Mouse (Mus musculus) central nervous system, embryonic 11.5 days (tissue): ENCODE data around the gene Ndufs8. TPM values are rescaled to one million over a fixed set of nuclear protein-coding genes. Genes with fewer than 3 reads are reported as not detected.

Experiments used
- polyA plus RNA-seq: library from polyadenylated mRNA; depleted of rRNA; stranded (reverse); fragments of >200 nt; gene quantifications from 2 replicates; pipeline ENCODE4 v1.2.3, GENCODE M21; 2012; rRNA removed

The Ndufs8 gene
- 142 and 207 TPM in 2 replicates for polyA plus RNA-seq

GRCm38 (mm10) chr19:3912337-3913204 lies at the start of gene Ndufs8:
Gene Ndufs8 (minus strand): TSS chr19:3912774.

GRCm38 (mm10) chr19:3958470-3958869 lies 45.9 kb upstream of the Ndufs8 start, which contains the start of gene Aldh3b3:
Gene Aldh3b3 (plus strand): TSS chr19:3958645.

GRCm38 (mm10) chr19:3935032-3935895 lies 22.7 kb upstream of the Ndufs8 start, which contains the start of gene Unc93b1:
Gene Unc93b1 (plus strand): TSS chr19:3935186.

GRCm38 (mm10) chr19:3929211-3929941 lies 16.8 kb upstream of the Ndufs8 start, which contains the start of gene Aldh3b1:
Gene Aldh3b1 (minus strand): TSS chr19:3929808.

GRCm38 (mm10) chr19:3906795-3907786 lies 5.5 kb downstream of the Ndufs8 start, which contains the start of gene Tcirg1:
Gene Tcirg1 (minus strand): TSS chr19:3907133.

Other genes with a start within 250 kb of the Ndufs8 start
- gene Lrp5, start 226.2 kb downstream of the Ndufs8 start, polyA plus RNA-seq: 13.4 and 22.0 TPM in 2 replicates
- 19.7 and 43.3 TPM in 2 replicates for gene 1810055G02Rik, start 204.5 kb downstream of the Ndufs8 start, polyA plus RNA-seq
- gene Kmt5b, start 145.4 kb downstream of the Ndufs8 start, polyA plus RNA-seq: 41.4 and 44.9 TPM in 2 replicates
- gene Chka, start 61.0 kb downstream of the Ndufs8 start, polyA plus RNA-seq: 67.2 and 79.0 TPM in 2 replicates
- gene Tcirg1, start 5.6 kb downstream of the Ndufs8 start, polyA plus RNA-seq: 65.9 and 66.2 TPM in 2 replicates
- gene Aldh3b1, start 17.0 kb upstream of the Ndufs8 start, polyA plus RNA-seq: 0.60 and 0.68 TPM in 2 replicates
- 8.5 and 11.6 TPM in 2 replicates for gene Unc93b1, start 22.4 kb upstream of the Ndufs8 start, polyA plus RNA-seq
- not detected in 2 replicates for gene Aldh3b3, start 45.9 kb upstream of the Ndufs8 start, polyA plus RNA-seq
- 0.38 and 0.76 TPM in 2 replicates for gene Aldh3b2, start 59.6 kb upstream of the Ndufs8 start, polyA plus RNA-seq
- 2.2 and 3.4 TPM in 2 replicates for gene Acy3, start 73.8 kb upstream of the Ndufs8 start, polyA plus RNA-seq
- gene Tbx10, start 80.0 kb upstream of the Ndufs8 start, polyA plus RNA-seq: 0.11 and 0.15 TPM in 2 replicates
- 4.7 and 10.6 TPM in 2 replicates for gene Nudt8, start 87.8 kb upstream of the Ndufs8 start, polyA plus RNA-seq
- 2.9 and 4.4 TPM in 2 replicates for gene Gm49405, start 87.9 kb upstream of the Ndufs8 start, polyA plus RNA-seq
- 8.2 and 13.0 TPM in 2 replicates for gene Doc2g, start 90.5 kb upstream of the Ndufs8 start, polyA plus RNA-seq
- gene Ndufv1, start 100.0 kb upstream of the Ndufs8 start, polyA plus RNA-seq: 153 and 167 TPM in 2 replicates
- gene Gstp1, start 125.2 kb upstream of the Ndufs8 start, polyA plus RNA-seq: 218 and 263 TPM in 2 replicates
- gene Gstp2, start 133.2 kb upstream of the Ndufs8 start, polyA plus RNA-seq: 0.24 and 9.3 TPM in 2 replicates
- 0.98 and 2.2 TPM in 2 replicates for gene Gstp3, start 146.8 kb upstream of the Ndufs8 start, polyA plus RNA-seq
- gene Cabp2, start 168.8 kb upstream of the Ndufs8 start, polyA plus RNA-seq: 0.07 TPM in 1 of 2 replicates, not detected in the other
- 33.8 and 35.4 TPM in 2 replicates for gene Cdk2ap2, start 184.4 kb upstream of the Ndufs8 start, polyA plus RNA-seq
- gene Pitpnm1, start 187.2 kb upstream of the Ndufs8 start, polyA plus RNA-seq: 23.9 and 25.8 TPM in 2 replicates
- 53.3 and 100 TPM in 2 replicates for gene Aip, start 213.1 kb upstream of the Ndufs8 start, polyA plus RNA-seq
- gene Gpr152, start 227.0 kb upstream of the Ndufs8 start, polyA plus RNA-seq: 0.02 and 0.06 TPM in 2 replicates
- 0.05 and 0.11 TPM in 2 replicates for gene Cabp4, start 231.3 kb upstream of the Ndufs8 start, polyA plus RNA-seq
- 168 and 188 TPM in 2 replicates for gene Coro1b, start 235.8 kb upstream of the Ndufs8 start, polyA plus RNA-seq
- 2.7 and 3.3 TPM in 2 replicates for gene Ptprcap, start 240.8 kb upstream of the Ndufs8 start, polyA plus RNA-seq